Mouse (Mus musculus): Measurements from ENCODE around the gene Slc2a10.

DNA sequence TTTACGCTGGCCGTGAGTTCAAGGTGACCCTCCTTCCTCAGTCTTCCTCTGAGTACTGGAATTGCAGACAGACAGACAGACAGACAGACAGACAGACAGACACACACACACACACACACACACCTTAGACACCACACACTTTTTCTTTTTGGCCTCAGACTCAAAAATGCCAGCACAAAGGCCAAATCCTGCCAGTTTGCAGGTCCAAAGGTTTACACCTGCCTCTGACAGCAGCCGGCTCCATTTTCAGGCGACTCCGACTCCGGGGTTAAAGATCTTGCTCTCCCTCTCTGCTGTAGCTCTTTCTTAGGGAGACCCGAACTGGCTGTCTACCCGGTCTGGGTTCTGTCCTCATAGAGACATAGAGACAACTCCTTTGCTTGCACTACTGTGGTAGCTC, 60.5 kb downstream of the Slc2a10 start:
- TF ChIP-seq CHD2 (IDR thresholded peaks at IDR 0.05; ENCODE audit: low read depth, low read length) (no peak), MAFK (IDR thresholded peaks at IDR 0.05; ENCODE audit: insufficient read depth, low read depth, low read length) (no peak)

All from ES-E14 (cell line).